Mouse (Mus musculus) right cerebral cortex, postnatal 10 days (tissue): ENCODE measurements around the gene 5730522E02Rik.
A peak's percentile ranks its signal among the peaks of the same experiment; 100 is the strongest.

Experiments
- DNase-seq, 2 experiments: peaks; one replicate each; pipeline ENCODE4 v3.0.0; 2021; ENCODE audit warnings: low spot score in 2 of 2

The 5730522E02Rik gene

DNA sequence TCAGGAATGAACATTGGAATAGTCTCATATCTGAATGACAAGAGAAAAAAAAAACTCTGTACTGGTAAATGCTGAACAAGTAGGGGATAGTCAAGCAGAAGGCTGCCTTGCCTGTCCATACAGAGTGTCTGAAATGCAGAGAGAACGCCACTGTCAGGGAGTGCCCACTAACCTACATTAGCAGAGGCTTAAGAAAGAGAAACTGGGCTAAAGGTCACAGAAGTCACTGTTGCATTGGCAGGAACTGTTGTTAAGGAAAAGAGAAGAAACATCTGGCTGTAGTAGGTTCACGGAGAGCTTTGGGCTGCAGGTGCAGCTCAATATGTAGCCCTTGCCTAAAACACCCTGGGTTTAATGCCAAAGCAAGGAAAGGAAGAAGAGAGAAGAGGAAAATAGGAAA, 82.2 kb downstream of the 5730522E02Rik start:
- DNase-seq, result no peak

DNA sequence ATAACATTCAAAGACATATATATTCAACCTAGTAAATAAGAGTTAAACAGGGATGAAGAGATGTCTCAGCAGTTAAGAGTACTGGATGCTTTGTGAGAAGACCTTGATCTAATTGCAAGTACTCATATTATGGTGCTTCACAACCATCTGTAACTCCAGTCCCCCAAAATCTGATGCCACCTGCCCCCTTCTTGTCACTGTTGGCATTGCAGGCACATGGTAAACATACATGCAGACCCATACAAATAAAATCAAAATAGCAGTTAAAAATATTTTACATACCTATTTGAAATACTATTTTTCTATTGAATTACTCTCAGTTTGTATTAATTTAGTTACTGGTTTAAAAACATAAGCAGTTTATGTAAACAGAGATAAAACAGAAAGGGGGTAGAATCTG, 84.6 kb downstream of the 5730522E02Rik start:
- no peak for DNase-seq

DNA sequence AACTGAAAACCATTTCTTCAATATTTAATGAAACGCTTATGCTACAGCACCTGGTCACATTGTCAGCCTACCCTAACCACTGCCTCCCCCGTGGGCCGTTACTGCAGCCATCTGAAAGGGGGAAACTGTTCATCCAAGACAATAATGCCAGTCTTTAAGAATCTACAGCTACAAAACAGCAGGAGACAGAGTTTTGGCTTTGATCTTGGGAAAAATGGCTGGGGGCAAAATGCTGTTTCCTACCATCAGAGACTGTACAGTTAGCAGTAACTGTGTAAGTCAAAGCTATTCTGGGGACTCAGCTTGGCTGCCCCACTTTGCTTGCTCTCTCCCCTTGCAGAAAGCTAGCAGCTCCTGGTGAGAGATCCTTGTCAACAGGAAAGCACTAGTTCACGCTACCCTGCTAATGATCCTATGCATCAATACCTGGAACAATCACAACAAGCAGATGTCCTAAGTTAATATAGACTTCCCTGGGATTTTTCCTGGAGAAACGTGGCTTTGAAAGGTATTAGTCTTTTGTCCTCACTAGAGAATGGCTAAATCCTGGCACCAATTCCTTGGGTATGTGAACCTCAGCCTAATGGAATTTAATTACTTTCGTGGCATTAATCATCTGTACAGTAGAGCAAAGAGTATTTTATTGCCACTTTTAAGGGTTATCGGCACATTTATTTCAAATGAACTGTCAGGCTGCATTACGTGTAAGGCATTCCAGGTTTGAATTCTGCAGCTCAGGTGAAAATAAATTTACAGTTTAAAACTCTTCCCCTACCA, 89.6 kb downstream of the 5730522E02Rik start:
- DNase-seq, result no peak

DNA sequence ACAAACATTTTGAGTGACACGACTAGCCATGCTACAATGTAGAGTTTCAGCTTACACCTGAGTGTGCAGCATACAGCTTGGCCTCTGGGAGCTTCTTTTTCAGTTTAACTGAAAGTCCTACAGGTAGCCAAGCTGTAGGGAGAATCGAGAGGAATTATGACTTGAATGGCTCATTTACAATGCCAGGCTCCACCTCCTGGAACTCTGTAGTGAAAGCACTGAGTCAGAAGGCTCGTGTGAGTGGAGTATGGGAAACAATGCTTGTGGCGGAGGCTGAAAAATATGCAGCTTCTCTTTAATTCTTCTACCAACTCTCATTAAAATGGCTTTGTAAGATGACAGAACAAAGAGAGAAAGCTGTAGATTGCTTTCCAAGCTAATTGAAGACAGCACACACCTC, 92.9 kb downstream of the 5730522E02Rik start:
- DNase-seq, result no peak

DNA sequence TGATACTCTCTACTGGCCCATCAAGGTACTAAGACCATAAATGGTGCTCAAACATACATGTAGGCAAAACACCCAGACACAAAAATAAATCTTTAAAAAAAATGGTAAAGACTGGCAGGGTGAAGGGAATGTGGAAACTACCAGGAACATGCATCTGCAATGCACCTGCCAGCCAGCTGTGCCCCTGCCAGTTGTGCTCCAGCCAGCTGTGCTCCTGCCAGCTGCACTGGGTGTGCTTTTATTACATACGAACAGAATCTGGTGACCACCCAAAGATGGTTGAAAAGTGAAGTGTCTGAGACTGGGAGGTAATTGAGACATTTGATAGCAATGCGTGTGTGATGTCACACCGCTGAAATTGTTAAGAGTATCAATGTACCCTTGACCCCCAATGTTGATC, 98.4 kb downstream of the 5730522E02Rik start:
- DNase-seq, result no peak

DNA sequence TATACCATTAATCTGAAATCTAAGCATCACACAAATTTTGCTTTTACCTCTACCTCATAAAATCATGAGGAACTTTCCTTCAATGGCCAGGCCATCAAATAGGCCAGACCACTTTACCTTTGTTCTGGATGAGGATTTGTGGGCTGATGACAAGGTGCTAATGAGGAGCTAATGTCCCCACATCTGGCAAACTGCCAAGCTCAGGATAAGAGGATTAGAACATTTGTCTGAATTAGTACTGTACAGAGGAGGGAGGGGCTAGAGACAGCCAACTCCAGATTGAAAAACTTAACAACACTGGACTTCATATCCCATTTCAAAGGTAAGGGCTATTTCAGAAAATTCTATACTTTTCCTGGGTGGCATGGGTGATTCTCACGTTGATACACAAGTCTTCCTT, 101.9 kb downstream of the 5730522E02Rik start:
- no peak for DNase-seq

DNA sequence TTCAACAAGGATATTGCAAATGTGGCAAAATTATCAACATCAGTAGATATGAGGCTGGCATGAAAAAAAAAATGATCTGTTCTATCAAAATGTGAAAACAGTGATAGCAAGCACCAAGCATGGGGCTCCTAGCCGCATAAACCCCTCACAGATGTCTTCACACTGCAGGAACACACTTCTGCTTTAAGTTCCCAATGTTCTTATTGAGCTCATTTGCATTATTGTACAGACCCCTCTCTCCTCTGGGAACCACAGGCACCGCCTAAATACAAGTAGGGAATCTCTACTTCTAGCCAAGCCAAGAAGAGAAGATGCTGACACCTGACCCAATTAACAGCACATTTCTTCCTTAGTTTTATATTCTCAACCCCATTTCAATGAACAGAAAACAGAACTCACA, 105.9 kb downstream of the 5730522E02Rik start:
- DNase-seq, result no peak

DNA sequence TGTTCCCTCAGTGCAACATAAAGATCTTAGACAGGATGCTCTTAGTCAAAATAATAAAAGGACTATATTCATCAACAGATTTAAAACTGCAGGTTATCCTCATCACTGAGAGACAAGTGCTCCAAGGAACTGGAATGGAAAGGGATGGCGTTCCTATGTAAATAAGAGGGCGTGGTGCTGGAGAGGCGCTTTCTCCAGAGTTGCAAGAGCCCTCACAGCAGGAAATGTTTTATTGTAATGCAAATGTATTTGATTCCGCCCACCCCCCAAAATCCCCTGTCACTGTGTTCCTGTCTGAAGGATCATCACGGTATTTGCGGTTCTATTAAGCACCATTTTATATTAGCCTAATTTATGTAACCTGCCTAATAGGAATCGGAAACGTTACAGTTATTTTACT, 106.9 kb downstream of the 5730522E02Rik start:
- no peak for DNase-seq

DNA sequence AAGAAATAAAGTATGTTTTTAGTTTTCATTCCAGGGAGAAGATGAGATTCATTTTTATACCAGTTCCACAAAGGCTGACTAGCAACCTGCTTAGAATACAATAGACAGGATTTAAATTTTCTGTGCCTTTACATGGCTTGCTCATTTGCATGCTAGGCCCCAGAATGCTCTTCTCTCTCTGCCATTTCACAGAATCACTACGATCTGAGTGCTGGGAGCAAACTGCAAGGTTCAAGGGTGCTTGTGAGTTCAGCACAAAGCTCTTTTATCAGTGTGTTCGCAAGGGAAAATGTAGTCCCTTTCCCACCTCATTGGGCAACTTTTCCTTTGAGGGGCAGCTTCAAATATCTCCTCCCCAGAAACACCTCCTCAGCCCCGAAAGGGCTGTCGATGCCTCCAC, 107.7 kb downstream of the 5730522E02Rik start:
- DNase-seq, result no peak

DNA sequence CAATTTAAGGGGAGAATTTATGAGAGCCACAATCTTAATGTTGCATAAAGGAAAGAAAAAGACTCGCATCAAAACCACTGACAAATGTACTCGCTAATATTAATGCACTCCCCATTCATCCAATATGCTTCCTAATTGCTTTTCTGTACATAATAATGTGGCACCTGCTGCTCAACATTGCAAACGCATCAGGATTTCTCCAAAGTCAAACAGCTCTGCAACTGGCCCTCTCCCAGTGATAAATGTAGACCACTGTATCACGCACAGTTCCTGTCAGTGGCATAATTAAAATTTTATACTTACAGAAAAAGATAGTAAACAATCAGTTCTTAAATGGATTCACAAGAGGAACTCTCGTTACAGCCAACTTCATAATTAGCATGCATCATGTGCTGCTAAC, 110.5 kb downstream of the 5730522E02Rik start:
- no peak for DNase-seq

DNA sequence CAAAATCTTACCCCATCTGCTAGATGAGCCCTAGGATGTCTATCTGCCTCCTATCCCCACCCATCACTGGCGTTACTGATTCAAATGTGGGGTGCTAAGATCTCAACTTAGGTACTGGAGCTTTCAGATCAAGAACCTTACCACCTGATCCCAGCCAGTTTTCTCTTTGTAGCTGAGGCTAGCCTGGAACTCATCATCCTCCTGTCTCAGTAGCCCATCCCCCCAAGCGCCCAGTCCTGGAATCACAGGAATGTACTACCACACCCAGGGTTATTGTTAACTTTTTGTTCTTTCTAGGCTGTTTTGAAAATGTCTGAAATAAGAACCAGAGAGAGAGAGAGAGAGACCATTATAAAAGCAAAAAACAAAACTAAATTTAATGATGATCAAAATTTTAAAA, 111.6 kb downstream of the 5730522E02Rik start:
- no peak for DNase-seq

DNA sequence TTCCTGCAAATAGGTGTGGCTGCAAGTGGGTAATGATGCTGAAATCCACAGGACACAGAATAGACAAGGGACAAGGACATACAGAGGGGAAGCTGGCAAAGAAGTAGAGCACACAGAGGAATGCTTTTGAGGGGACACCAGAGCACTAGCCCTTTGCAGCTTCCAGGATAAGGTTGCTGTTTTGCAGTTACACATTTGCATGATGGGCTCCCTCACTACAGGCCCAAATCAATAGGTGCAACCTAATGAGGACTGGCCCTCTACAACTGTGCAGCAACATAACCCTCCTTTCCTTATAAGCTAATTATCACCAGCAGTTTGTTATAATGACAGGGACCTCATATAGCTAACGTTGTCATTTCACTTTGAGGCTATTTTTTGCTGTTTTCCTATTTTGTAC, 114.5 kb downstream of the 5730522E02Rik start:
- no peak for DNase-seq

DNA sequence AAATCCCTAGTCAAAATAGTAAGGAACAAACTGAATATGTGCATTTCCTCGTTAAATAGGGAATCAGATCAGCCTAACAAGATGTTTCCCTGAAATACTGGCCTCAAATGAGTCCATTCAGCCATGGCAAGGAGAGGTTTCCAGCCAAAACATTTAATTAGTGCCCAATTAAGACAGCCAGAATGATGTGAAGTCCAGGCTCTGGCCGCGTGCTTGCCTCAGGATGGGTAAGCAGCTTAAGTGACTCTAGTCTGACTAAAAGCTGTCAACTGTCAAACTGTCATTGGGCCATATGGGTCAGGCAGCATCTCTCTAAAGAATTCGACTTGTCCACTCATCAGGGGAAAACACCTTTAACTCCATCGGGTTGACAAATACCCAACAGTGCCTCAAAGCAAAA, 121.6 kb downstream of the 5730522E02Rik start:
- DNase-seq, result no peak

DNA sequence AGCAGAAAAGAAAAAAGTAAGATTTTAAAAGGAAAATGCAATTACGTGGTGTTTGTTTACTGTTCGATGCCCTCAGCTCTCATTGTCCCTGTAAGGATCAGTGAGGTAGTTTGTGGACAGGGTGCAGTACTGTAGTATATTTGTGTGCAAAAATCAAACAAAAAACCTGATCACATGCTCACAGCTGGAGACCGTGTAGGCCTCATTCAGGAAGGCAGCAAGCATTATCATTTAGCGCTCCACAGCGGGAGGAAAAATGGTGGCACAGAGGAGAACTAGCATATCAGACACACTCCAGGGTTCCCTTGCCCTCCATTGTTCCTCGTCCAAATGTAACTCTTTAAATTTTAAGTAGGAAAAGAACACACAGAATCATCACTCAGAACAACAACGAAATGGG, 123.9 kb downstream of the 5730522E02Rik start:
- no peak for DNase-seq

DNA sequence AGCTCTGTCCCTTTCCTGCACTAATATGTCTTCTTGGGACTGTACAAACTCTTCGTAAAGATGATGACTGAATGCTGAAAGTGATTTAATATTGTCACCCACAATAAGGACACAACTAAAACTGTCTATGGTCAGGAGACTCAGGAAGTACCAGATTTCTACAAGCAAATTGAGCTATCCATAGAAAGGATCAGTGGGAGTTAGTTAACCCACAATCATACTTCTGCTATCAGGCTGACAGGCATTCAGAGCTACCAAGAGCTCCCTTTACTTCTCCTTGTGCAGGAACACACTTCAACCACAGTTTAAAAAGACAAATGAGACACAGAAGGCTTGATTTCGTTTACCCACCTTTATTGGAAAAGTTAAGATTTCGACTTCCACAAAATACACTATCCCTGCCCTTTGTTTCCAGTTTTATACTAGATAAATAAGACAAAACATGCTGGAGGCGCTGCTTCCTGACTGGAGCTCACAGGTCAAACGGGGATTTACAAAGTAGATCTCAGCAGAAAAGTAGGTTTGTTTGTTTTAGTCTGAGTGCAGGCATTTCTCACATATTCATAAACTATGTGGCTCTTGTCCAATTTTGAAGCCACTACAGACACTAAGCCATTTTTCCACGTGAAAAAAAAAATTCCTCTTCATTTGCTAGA, 125.1 kb downstream of the 5730522E02Rik start:
- DNase-seq, result no peak

DNA sequence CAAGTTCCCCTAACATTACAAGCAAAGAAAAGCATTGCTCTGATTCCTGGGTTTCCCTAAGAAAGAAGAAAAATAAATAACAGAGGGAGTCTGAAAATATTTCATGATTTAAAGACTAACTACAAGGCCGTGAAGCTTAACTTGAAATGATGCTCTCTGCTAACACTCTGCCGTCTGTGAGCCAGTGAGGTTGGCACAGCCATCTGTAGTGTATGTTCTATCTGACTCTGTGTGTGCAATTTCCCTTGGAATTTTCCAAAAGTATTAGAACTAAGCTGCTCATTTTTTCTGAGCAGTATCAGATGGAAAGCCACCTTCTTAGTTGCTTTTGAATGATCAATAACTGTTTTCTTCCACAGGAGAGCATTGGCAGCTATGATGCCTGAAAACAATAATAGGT, 134.2 kb downstream of the 5730522E02Rik start:
- no peak for DNase-seq

DNA sequence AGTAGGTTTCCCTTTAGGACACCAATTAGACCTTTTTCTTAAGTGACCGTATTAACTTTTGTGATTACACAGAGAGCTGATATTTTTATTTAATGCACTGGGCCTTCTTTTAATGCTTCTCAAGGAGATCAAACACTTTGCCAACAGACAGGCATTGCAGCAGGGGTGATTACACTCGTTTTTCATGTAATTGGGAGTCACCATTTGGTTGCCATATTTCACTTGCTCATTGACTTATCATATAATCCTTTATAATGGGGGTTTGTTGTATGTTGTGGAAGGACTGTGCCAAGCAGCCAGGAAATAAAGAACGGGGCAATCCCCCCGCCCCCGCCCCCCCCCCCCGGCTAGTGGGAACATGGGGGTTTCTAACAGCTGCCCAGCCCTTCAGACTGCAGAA, 135.0 kb downstream of the 5730522E02Rik start:
- no peak for DNase-seq

DNA sequence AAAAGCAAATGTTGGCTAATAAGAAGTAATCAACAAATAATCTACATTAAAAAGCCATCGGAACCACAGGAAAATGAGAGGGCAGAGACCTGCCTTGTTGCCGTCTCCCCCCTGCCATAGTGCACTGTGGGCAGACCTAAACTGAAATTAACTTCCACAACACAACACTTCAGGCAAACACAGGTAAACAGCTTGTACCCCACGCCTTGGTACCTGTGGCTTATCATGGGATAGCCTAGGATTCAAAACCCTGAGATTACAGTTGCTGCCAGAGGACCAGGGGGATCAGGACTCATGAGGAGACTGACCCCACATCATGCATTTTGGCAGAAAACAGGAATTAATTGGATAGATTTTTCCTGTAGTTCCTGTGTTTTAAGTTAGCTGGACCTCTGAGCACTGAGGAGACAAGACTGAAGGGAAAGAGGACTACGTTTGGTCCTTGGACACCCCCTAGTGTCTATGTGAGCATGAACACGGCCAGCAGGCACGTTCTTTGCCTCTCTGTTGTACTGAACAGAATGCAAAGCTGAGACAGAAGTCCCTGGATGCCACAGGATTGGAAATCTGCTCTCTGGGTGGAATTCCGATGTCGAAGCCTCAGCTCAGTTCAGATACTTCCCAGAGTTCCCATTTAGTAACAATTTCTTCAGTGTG, 136.8 kb downstream of the 5730522E02Rik start:
- peak; percentile 85 to 87 for DNase-seq

DNA sequence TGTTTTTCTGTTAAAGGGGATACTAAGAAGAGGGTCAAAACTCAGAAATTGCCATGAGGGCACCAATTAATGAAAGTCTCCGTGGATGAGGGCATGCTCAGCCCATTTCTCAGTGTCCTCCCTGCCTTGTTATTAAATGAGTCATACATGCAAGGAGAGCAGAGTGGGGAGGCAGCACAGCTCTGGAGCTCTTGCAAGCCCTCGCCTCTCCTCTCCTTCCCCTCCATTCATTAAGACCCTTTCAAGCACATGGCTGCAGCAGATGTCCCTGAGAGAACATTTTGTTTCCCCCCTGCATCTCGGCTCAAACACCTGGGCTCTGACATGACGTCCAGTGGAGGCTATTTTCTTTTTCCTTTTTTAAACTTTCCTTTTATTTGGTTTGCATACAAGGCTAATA, 138.5 kb downstream of the 5730522E02Rik start:
- no peak for DNase-seq

DNA sequence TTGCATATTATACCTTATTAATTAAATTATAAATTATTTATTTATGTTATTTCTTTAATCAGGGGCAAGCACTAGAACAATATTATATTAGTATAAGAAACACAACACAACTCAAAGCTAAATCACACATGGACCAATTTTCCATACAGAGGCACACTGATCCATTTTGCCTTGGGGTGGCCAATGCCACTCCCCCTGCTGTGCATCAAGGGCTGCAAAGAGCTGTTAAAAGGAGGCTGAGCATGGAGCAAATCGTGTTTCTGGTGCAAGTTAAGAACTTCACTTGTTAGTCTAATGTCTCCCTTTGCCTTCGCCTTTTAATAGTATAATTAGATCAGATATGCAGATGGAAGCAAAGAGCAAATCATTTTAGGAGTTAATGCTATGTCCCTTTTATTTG, 147.3 kb downstream of the 5730522E02Rik start:
- no peak for DNase-seq

DNA sequence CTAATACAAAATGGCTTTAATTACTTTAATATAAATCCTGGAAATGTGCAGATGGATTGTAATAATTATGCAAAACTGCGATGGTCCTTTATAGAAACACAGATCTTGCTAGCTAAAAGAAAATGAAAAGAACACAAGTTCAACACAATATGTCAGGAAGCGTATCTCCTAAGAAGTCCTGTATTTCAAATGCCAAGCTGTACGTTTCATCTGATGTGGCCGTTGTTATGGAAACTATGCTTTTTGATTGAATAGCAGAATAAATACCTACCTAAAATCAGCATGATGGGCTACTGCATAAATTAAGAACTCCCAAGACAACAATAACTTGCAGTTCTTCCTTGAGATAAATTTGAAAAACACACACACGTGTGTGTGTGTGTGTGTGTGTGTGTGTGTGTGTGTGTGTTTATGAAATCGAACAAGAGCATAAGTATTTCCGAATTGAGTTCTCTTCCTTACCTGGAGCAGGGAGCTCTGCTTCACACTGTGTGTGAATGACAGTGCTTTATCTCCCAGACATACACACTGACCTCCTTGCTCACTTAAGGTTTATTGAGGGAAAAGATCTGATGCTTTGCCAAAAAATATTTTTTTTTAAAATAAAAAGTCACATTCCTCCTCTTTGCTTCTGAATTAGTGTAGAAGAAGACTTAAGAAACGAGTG, 149.0 kb downstream of the 5730522E02Rik start:
- no peak for DNase-seq

DNA sequence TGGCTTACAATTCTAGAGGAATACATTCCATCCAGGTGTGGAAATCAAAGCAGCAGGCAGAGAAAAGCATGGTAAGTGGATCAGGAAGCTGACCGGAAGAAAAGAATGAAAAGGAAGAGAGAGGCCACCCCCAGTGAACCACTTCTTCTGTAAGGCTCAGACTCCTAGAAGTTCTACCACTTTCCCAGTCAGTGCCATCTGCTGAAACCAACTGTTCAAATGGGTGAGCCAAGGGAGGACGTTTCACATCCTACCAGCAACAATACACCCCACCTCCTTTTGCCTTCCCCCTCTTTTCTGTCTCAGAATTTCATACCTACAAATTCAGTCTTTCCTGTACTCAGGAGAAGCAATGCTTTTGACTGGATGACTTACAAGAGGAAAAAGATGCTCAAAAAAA, 197.0 kb downstream of the 5730522E02Rik start:
- peak; percentile 52 to 55 for DNase-seq

DNA sequence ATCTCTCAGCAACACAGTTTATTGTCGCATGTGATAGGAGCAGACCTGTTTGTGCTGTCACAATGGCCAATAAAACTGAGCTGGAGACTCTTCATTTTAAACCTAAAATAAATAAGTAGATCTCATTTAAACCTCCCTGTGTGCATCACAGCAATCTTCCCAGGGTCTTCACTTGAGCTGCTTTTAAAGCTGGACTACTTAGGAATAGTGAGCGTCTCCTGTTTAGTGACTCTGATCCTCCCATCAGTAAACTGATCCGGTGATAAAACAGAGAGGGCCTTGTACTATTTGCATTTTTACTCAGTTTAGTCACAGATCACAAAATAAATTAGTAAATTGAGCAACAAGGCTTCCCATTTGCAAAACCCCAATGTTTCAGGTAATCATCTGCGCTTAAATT, 206.5 kb downstream of the 5730522E02Rik start:
- no peak for DNase-seq
